Mouse (Mus musculus) E14TG2a.4 (cell line): Measurements from ENCODE around the gene Abcg1.

Experiments used
- CTCF ChIP-seq: conservative IDR thresholded peaks from 2 replicates; pipeline ENCODE4 v1.5.1; 2014; ENCODE audit warnings: low read length
- NANOG ChIP-seq: IDR thresholded peaks from 2 replicates; pipeline ENCODE4 v1.6.1; 2014; ENCODE audit warnings: borderline replicate concordance, low read length, mixed read lengths
- POU5F1 ChIP-seq: IDR thresholded peaks from 2 replicates; pipeline ENCODE4 v1.6.1; 2014; ENCODE audit warnings: low read length, borderline replicate concordance

GRCm38 (mm10) chr17:31008416-31008815 lies 49.1 kb upstream of the Abcg1 start:
- no peak for TF ChIP-seq CTCF
- no peak for TF ChIP-seq POU5F1
- no peak for TF ChIP-seq NANOG
